Mouse (Mus musculus) myocyte (in vitro differentiated cells): ENCODE measurements around the gene Med1. TPM values are rescaled to one million over a fixed set of nuclear protein-coding genes. Genes with fewer than 3 reads are reported as not detected.

Experiments used
- H3K27me3 ChIP-seq: one replicate; pipeline ENCODE4 v1.6.1; 2011; ENCODE audit not compliant: control insufficient read depth, insufficient read depth, insufficient read length
- H3K36me3 ChIP-seq: one replicate; pipeline ENCODE4 v1.6.1; 2011; ENCODE audit not compliant: control insufficient read depth, insufficient read depth
- H3K4me2 ChIP-seq: one replicate; pipeline ENCODE4 v1.6.1; 2011; ENCODE audit warnings: low read depth, control low read depth
- H3K4me3 ChIP-seq: one replicate; pipeline ENCODE4 v1.5.1; 2011; ENCODE audit warnings: mild to moderate bottlenecking, control low read depth, moderate library complexity
- H3K79me2 ChIP-seq: one replicate; pipeline ENCODE4 v1.6.1; 2011; ENCODE audit not compliant: control insufficient read depth, insufficient read depth
- H3ac ChIP-seq: one replicate; pipeline ENCODE4 v1.6.1; 2011; ENCODE audit not compliant: control insufficient read depth, insufficient read length
- CEBPB ChIP-seq: IDR thresholded peaks from 2 replicates; pipeline ENCODE4 v1.6.1; 2011; ENCODE audit warnings: mild to moderate bottlenecking, moderate library complexity; ENCODE audit not compliant: poor library complexity, insufficient read depth, severe bottlenecking
- E2F4 ChIP-seq: IDR thresholded peaks from one replicate; pipeline ENCODE4 v1.6.1; 2011; ENCODE audit warnings: mild to moderate bottlenecking, control low read depth, moderate library complexity; ENCODE audit not compliant: insufficient read depth
- MAX ChIP-seq: IDR thresholded peaks from one replicate; pipeline ENCODE4 v1.6.1; 2011; ENCODE audit warnings: low read depth, mild to moderate bottlenecking, control low read depth
- MYOD1 ChIP-seq, 3 experiments: IDR thresholded peaks; one replicate each; pipeline ENCODE4 v1.6.1; 2011; ENCODE audit warnings: control low read depth in 2 of 3, low read depth in 2 of 3, mild to moderate bottlenecking in 2 of 3, moderate library complexity in 1 of 3; ENCODE audit not compliant: insufficient read length in 2 of 3, control insufficient read depth in 1 of 3
- MYOG ChIP-seq, 3 experiments: IDR thresholded peaks; one replicate each; pipeline ENCODE4 v1.6.1; 2011; ENCODE audit warnings: control low read depth in 2 of 3, low read depth in 2 of 3, mild to moderate bottlenecking in 2 of 3; ENCODE audit not compliant: insufficient read length in 2 of 3, control insufficient read depth in 1 of 3, insufficient read depth in 1 of 3
- POLR2A ChIP-seq: IDR thresholded peaks from one replicate; pipeline ENCODE4 v1.6.1; 2011; ENCODE audit warnings: low read depth, mild to moderate bottlenecking, control low read depth, moderate library complexity; ENCODE audit not compliant: insufficient read length
- POLR2AphosphoS2 ChIP-seq: IDR thresholded peaks from one replicate; pipeline ENCODE4 v1.6.1; 2011; ENCODE audit warnings: low read depth, control low read depth; ENCODE audit not compliant: insufficient read length
- REST ChIP-seq: IDR thresholded peaks from one replicate; pipeline ENCODE4 v1.6.1; 2011; ENCODE audit warnings: mild to moderate bottlenecking, control low read depth, moderate library complexity; ENCODE audit not compliant: insufficient read depth, insufficient read length
- SRF ChIP-seq: IDR thresholded peaks from one replicate; pipeline ENCODE4 v1.6.1; 2011; ENCODE audit warnings: low read depth; ENCODE audit not compliant: control insufficient read depth, insufficient read length
- TCF12 ChIP-seq: IDR thresholded peaks from one replicate; pipeline ENCODE4 v1.6.1; 2011; ENCODE audit warnings: mild to moderate bottlenecking, control low read depth; ENCODE audit not compliant: poor library complexity, insufficient read depth, severe bottlenecking
- TCF3 ChIP-seq: IDR thresholded peaks from one replicate; pipeline ENCODE4 v1.6.1; 2011; ENCODE audit warnings: low read depth, control low read depth; ENCODE audit not compliant: insufficient read length
- USF1 ChIP-seq: IDR thresholded peaks from one replicate; pipeline ENCODE4 v1.6.1; 2011; ENCODE audit warnings: low read depth, mild to moderate bottlenecking, control low read depth, moderate library complexity
- polyA plus RNA-seq: library from polyadenylated mRNA; unstranded; fragments of >200 nt; fragmentation: generic; extraction: Trizol; gene quantifications from one replicate; pipeline ENCODE4 v1.2.1, GENCODE M21; 2012; ENCODE audit warnings: missing spikeins

Med1 gene
- polyA plus RNA-seq, 1 experiment: 15.9 TPM

- TF ChIP-seq MAX: no peak
- TF ChIP-seq TCF12: no peak
- TF ChIP-seq E2F4: no peak
- no peak for TF ChIP-seq CEBPB
- no peak for TF ChIP-seq USF1
- TF ChIP-seq SRF: no peak
- no peak for TF ChIP-seq MYOD1 (IDR thresholded peaks at IDR 0.05; ENCODE audit: control insufficient read depth in 1 of 3, insufficient read length in 2 of 3, low read depth in 2 of 3)
- TF ChIP-seq POLR2AphosphoS2: no peak
- TF ChIP-seq MYOG (IDR thresholded peaks at IDR 0.05; ENCODE audit: control insufficient read depth in 1 of 3, insufficient read depth in 1 of 3, insufficient read length in 2 of 3, low read depth in 2 of 3): no peak
- TF ChIP-seq TCF3: no peak
- TF ChIP-seq POLR2A: no peak
- no peak for TF ChIP-seq REST
- Histone ChIP-seq H3K27me3 (no peaks in the 10 kb centered on the region), H3K36me3 (peaks cover 19% of the 10 kb centered on the region), H3K79me2 (peaks cover under 1% of the 10 kb centered on the region), H3ac (peak overlapping the region; percentile 31), H3K4me2 (peak overlapping the region; percentile 35), H3K4me3 (peak overlapping the region; percentile 64)
Measured at GRCm38 (mm10) chr11:98150625-98151156, 42.4 kb downstream of the Med1 start.

DNA sequence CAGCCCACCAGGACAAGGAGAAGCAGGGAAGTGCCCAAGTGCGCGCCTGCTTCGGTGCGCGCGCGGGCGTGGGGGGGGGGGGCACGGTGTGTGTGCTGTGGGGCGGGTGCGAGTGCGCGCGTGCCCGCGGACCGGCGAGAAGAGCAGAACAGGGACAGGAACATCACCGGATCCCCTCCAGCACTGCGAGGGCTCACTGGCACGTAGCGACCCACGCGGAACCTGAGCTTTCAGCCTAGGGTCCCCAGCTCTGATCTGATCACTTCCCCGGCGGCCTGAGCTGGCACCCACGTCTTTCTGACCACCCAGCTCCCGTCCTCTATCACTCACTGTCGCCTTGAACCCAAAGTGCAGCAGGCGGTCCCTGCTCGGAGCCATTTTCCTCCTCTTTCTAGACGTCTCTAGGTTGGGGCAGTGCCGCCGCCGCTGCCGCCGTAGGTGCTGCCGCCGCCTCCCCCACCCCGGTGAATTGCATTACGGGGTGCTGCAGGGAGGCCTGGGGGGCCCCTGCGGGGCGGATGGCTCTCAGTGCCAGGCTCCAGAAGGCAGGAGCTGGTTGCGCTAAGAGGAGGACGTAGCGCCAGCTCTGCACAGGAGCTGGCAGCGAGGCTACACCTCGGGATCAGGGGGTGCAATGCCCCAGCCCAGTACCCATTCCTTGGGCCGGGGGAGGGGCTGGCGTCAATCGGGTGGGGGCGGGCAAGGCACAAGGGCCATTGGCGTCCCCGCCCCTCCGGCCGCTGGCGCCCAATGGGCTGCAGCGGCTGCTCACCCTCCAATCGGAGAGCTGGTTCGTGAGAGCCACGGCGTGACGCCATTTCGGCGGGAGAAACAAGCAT, 43.1 kb downstream of the Med1 start, which contains the start of gene Fbxl20:
Fbxl20 (minus strand) TSS at position 618 of the 839 bp plus-strand sequence.
- no peak for TF ChIP-seq TCF12
- TF ChIP-seq POLR2A: peak; percentile 53
- peak; percentile 92 for TF ChIP-seq E2F4
- peak in 1 of 3 experiments; percentile 10 for TF ChIP-seq MYOD1 (IDR thresholded peaks at IDR 0.05; ENCODE audit: control insufficient read depth in 1 of 3, insufficient read length in 2 of 3, low read depth in 2 of 3)
- peak; percentile 72 for TF ChIP-seq POLR2AphosphoS2
- H3K79me2 ChIP-seq: peaks cover 4% of the 10 kb centered on the region
- no peaks in the 10 kb centered on the region for H3K27me3 ChIP-seq
- peak within 1 kb of the TSS; percentile 86 for H3K4me2 ChIP-seq
- H3ac ChIP-seq: peak within 1 kb of the TSS; percentile 31
- H3K4me3 ChIP-seq: peak within 1 kb of the TSS; percentile 64
- peaks cover 14% of the 10 kb centered on the region for H3K36me3 ChIP-seq

DNA sequence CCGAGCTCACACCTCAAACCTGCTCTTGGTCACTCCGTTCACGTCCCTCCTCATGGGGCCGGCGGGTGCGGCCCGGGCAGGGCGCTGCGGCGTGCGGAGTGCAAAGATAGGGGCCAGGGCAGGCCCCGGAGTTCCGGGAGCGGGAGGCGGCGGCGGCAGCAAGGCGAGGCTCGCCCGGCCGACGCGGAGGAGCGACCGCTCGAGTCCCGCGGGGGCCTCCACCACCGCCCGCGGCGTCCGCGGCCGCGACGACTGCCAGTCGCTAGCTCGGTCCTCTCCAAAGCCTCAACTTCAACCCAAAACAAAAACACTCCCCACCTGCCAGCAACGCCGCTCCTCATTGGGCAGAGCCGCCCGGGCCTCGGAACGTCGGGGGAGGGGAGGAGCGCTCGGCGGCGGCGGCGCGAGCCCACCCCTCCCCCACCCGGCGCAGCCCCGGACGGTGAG, 43.8 kb downstream of the Med1 start:
- H3K36me3 ChIP-seq: peaks cover 8% of the 10 kb centered on the region
- H3ac ChIP-seq: peak overlapping the region; percentile 31
- peaks cover 4% of the 10 kb centered on the region for H3K79me2 ChIP-seq
- peak overlapping the region; percentile 81 for H3K4me2 ChIP-seq
- H3K4me3 ChIP-seq: peak overlapping the region; percentile 64
- TF ChIP-seq SRF (no peak), TCF3 (no peak), TCF12 (no peak), MYOG (IDR thresholded peaks at IDR 0.05; ENCODE audit: control insufficient read depth in 1 of 3, insufficient read depth in 1 of 3, insufficient read length in 2 of 3, low read depth in 2 of 3) (no peak), MAX (no peak), REST (no peak), MYOD1 (IDR thresholded peaks at IDR 0.05; ENCODE audit: control insufficient read depth in 1 of 3, insufficient read length in 2 of 3, low read depth in 2 of 3) (no peak), POLR2AphosphoS2 (peak; percentile 62), USF1 (no peak), E2F4 (no peak), CEBPB (no peak), POLR2A (peak; percentile 75)
- H3K27me3 ChIP-seq: no peaks in the 10 kb centered on the region

GRCm38 (mm10) chr11:98148551-98149301, 44.4 kb downstream of the Med1 start:
- TF ChIP-seq USF1: no peak
- no peak for TF ChIP-seq E2F4
- no peak for TF ChIP-seq POLR2AphosphoS2
- TF ChIP-seq MYOG (IDR thresholded peaks at IDR 0.05; ENCODE audit: control insufficient read depth in 1 of 3, insufficient read depth in 1 of 3, insufficient read length in 2 of 3, low read depth in 2 of 3): no peak
- TF ChIP-seq CEBPB: no peak
- TF ChIP-seq MAX: no peak
- no peak for TF ChIP-seq REST
- no peak for TF ChIP-seq MYOD1 (IDR thresholded peaks at IDR 0.05; ENCODE audit: control insufficient read depth in 1 of 3, insufficient read length in 2 of 3, low read depth in 2 of 3)
- TF ChIP-seq SRF: no peak
- TF ChIP-seq TCF3: no peak
- TF ChIP-seq POLR2A: no peak
- no peak for TF ChIP-seq TCF12
- peak overlapping the region; percentile 81 for H3K4me2 ChIP-seq
- H3K4me3 ChIP-seq: peak overlapping the region; percentile 64
- peaks cover 4% of the 10 kb centered on the region for H3K79me2 ChIP-seq
- peak overlapping the region; percentile 31 for H3ac ChIP-seq
- H3K27me3 ChIP-seq: no peaks in the 10 kb centered on the region
- peaks cover 2% of the 10 kb centered on the region for H3K36me3 ChIP-seq
